Mouse (Mus musculus) layer of hippocampus, adult 18-20 months (tissue): Measurements from ENCODE around the gene Dnajc6. TPM values are rescaled to one million over a fixed set of nuclear protein-coding genes. Genes with fewer than 3 reads are reported as not detected.

Experiments used
- DNase-seq, 2 experiments: peaks; one replicate each; pipeline ENCODE4 v3.0.0; 2022; ENCODE audit warnings: low spot score in 2 of 2
- long read RNA-seq: library from polyadenylated mRNA; stranded (forward); transcript quantifications from one replicate; pipeline ENCODE4 v2.0.0, GENCODE M21; 2021
- total RNA-seq, 2 experiments: library from RNA; stranded (reverse); gene quantifications; 2 replicates each; pipeline ENCODE4 v1.2.3; 2021

Gene Dnajc6
- 100 to 1,000 TPM; 287 to 314 TPM for total RNA-seq
- long read RNA-seq, full-length matches to known transcripts = 98 of 306 reads
- long read RNA-seq, partial matches to known transcripts = 92 of 306 reads
- long read RNA-seq, other reads (novel, unspliced or antisense) = 116 of 306 reads

DNA sequence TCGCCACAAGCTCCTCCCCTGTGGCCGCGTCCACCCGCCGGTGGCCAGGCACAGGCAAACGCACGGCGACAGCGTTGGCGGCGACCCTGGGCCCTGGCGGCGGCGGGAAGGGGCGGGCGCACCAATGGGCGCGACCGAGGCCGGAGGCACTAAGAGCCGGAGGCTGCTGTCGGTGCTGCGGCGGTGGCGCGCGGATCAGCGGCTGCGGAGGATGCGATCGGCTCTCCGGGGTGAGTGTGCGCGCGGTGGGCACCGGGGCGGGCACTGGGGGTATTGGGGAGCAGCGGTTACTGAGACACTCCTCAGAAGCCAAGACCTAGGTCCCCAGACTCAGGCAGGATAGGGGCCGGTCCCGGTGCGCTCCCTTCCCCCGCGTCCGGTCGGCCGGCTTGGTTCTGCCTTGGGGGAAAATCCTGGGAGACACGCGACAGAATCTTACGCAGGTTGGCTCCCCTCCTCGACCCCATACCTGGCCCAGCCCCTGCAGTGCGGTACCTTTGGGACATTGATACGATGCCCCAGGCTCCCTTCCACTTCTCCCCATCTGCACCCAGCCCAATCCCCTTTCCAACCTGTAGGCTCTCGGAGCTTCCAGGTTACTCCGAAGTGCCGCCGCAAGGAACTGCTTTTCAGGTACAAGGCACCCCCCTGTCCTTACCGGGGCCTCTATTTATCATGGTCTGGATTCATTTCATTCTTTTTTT, at the start of gene Dnajc6:
TSS of gene Dnajc6 (plus strand) at position 115 of the 704 bp plus-strand sequence.
- DNase-seq = no peak

GRCm38 (mm10) chr4:101448701-101449100, 47.7 kb upstream of the Dnajc6 start:
- no peak for DNase-seq

DNA sequence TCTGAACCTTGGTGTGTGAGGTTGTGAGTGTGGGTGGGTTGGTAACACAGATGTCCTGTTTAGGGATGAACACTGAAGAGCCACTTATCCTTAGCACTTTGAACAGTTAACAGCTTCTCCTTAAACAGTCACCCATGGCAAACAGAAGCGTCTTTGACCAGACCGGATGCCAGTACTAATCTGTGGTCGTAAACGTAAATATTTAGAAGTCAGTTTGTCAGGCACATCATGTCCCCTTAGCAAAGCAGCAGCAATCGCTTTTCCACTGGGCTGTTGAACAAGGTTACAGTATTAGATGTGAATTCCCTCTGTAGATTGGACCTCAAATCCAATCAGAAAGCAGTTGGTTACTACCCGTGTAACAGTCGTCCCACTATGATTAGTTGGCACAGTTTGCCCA, 47.1 kb upstream of the Dnajc6 start:
- no peak for DNase-seq

- peak; percentile 87 to 95 for DNase-seq
Measured at GRCm38 (mm10) chr4:101450150-101450780, 46.2 kb upstream of the Dnajc6 start.

- DNase-seq = no peak
Measured at GRCm38 (mm10) chr4:101451089-101451488, 45.4 kb upstream of the Dnajc6 start.

DNA sequence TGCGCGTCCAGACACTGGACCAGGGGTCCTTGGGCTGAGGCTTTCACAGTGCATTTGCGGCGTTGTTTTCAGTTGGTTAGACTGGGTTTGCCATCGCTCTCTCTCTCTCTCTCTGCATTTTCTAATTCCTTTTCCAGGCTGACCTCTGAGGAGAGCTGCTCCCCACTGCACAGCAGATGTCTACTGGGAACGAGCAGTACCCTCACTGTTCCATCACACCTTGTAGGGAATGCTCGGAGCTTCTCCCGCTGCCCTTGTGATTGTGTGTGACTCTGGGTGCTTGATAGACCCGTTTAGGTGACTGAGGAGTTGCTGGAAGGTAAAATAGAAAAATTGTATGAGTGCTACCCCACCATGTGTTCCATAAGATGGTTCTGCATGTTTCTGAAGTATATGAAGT, 43.6 kb upstream of the Dnajc6 start:
- DNase-seq = no peak

DNA sequence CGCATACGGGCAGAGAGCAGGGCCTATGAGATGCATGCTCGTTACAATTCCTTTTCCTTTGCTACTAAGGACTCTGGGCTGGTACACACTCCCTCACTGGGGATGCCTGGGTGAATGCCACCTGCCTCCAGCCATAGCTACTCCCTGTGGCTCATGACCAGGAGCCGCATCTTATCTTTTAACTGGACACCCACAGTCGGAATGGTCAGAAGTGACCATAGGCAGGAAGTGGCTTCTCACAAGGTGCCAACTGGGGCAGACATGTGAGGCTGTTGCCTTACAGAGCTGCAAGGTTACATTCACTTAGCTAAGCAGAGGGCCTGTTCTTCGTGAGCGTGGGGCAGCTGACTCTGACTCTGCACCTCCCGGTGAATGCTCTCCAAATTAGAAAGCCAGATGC, 39.3 kb upstream of the Dnajc6 start:
- DNase-seq = no peak

GRCm38 (mm10) chr4:101458341-101458740, 38.1 kb upstream of the Dnajc6 start:
- peak; percentile 53 to 85 for DNase-seq

DNA sequence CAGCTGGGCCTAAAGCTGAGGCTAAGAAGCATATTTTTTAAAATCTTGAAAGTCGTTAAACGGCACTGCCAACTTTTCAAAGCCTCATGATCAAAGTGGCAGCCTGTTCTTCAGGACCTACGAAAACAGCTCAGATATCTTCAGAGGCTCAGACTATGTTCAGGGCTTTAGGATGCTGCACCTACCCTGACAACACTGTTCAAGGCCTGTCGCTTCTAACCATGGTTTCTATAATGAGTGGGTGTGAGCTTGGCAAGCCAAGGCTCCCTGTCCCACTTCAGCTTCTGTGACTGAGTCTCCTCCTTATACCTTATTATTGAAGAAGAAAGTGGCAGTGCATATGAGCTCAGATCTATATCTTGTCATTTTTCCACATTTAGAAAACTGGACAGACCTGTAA, 37.1 kb upstream of the Dnajc6 start:
- no peak for DNase-seq

GRCm38 (mm10) chr4:101460114-101460513, 36.3 kb upstream of the Dnajc6 start:
- no peak for DNase-seq

DNA sequence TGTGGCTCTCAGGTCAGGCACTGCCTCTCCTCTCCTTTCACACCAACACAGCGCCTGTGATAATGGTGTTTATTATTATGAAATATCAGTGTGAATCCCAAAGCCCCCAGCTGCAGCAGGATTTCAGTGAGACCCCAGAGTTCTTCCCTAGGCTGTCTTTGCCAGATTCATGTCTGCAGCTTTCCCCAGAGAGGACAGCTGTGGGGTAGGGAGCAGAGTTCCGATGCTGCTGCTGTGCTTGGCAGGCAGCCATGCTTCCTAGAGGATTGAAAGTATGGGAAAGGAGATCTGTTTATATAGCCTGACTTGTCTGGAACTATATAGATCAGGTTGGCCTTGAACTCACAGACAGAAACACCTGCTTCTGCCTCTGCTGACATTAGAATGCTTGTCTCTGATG, 34.4 kb upstream of the Dnajc6 start:
- no peak for DNase-seq

DNA sequence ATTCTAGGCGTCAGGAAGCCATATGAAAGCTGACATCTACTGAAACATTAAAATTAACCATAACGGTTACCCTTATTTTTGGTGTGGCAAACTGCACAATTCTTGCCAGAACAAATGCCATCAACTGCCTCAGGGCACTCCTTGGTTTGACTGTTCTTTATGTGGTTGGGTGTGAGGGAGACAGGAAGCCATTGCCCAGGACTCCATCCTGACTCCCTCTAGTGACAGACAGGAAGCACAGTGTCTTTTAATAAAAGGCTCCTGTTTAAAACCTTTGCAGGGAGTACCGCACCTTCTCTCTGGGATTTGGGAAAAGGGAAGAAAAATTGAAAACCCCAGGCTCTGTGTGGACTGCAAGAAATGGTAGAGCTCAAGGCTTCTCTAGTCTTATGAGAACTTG, 30.2 kb upstream of the Dnajc6 start:
- DNase-seq = no peak

DNA sequence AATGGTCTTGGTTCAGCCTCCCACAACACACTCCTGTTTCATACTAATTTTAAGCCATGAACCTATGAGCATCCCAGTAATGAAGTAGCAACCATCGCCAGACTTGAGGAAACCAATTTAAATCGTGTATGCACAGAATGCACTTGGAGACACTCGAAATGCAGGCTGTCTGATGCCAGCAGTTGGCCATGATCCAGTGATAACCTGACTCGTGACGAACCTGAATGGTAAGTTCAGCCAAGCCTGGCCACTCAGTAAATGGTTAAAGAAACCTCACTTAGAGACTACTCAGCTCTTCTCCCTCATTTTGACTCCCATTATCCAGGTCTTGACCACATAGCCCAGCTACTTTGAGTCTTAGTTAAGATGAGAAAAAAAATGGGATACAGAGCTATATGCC, 27.2 kb upstream of the Dnajc6 start:
- DNase-seq = no peak

DNA sequence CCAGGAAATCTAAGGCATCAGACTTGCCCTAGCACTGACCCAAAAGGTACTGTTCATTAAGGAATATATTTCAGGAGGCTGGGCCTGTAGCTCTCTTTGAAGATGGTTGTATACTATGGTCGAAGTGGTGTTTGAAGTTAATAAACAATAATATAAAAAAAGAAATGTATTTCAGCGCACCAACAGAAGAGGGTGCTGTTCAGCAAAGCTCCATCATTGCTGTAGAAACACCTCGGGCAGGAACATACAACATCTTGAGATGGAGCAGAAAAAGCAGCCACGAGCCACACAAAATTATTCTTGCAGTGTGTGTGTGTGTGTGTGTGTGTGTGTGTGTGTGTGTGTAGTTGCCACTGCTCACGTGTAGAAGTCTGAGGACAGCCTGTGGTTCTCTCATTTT, 25.9 kb upstream of the Dnajc6 start:
- DNase-seq = peak in 1 of 2 experiments; percentile 35

DNA sequence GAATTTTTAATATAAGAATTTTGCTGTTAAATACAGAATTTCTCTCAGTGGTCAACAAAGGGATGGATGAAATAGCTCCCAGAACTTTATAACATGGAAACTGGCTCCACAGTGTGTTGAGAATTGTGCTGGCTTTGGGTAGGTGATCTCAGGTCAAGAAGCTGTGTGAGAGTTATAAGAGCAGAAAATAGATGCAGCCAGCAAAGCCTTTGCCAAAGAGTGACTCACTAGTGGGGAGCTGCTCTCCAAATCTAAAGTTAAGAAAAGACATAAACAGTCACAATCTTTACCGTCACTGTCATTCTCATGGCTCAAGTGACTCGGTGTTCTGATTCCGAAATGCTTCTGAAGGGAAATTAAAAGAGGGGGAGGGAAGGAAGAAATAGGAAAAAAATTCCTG, 23.7 kb upstream of the Dnajc6 start:
- DNase-seq = no peak

DNA sequence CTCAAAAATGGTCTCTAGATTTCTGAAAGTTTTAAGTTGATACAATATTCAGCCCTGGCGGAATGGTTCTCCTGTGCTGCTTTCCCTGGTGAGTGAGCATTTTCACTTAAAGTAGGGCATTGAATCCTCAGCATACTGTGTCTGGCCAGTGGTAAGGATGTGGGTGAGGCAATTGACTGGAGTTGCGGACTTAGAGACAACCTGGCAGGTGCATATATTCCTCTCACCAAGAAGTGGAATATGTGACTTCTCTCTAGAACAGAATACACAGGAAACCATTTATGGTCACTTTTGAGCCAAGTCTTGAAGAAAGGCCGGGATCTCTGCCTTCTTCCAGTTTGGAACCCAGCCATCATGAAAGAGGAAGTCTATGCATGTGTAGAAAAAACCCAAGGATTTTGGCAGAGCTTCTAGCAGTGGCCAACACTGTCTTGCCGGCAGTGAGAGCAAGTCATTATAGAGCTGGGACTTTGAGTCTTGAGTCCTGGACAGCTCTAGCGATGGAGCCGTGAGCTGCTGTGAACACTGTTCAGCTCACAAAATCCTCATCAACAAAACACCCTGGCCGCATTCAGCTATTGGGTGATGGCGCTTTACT, 6.0 kb upstream of the Dnajc6 start:
- DNase-seq = no peak

DNA sequence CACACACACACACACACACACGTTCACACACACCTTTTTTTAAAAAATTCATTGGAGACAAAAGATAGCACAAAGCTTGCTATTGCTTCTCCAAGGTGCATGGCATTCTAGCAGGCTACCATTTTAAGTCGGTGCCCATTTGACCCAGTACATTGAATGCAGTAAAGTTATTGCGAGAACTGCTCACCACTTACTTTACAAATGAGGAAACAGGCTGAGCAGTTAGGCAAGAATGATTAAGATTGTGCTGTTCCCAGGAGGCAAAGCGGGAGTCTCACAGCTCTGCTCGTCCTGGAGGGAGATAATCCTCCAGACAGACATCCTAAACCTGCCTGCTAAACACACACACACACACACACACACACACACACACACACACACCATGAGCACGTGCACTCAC, 4.7 kb upstream of the Dnajc6 start:
- DNase-seq = no peak

GRCm38 (mm10) chr4:101493611-101494197, 2.7 kb upstream of the Dnajc6 start:
- DNase-seq = no peak

DNA sequence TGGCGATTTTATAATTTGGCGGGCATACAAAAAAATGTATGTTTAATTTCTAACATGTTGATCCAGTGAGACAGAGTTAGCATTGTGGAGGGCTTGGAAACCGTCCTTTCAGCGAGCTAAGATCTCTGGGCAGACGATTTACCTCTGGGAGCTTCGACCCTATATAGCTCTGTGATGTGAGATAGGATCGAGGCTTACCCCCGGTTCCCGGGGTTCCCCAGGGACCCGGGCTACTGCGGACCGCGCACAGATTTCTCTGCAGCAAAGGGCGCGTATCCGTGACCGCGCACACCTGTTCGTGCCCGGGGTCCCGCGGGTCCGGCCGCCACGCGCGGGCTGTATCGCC, 287 bp upstream of the Dnajc6 start:
- no peak for DNase-seq

GRCm38 (mm10) chr4:101497336-101497735, 888 bp downstream of the Dnajc6 start:
- no peak for DNase-seq

GRCm38 (mm10) chr4:101504470-101505007, 8.1 kb downstream of the Dnajc6 start:
- no peak for DNase-seq

DNA sequence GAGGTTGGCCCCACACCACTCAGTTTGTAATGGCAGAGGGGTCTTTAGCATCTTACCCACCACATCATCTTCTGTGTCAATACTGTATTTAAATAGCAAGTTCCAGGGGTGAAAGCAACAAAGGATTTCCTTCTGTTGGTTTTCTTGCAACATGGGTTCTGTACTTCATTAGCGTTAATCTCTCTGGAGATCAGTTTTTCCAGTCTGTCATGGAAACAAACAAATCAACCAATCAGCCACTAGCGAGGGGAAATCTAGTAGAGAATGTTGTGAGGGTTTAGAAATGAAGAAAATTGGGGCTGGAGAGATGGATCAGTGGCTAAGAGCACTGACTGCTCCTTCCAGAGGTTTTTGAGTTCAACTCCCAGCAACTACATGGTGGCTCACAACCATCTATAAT, 9.5 kb downstream of the Dnajc6 start:
- no peak for DNase-seq
